Mouse (Mus musculus): ENCODE results near the gene Pde1b.

Pde1b gene

GRCm38 (mm10) chr15:103503660-103504059 is 826 bp downstream of the Pde1b start:
- no peak for DNase-seq (ENCODE audit: low read depth, low spot score)

- no peak for DNase-seq (ENCODE audit: low read depth, low spot score)
Observed at GRCm38 (mm10) chr15:103509317-103509716, 6.5 kb downstream of the Pde1b start.

GRCm38 (mm10) chr15:103511652-103512051 is 8.8 kb downstream of the Pde1b start:
- no peak for DNase-seq (ENCODE audit: low read depth, low spot score)

DNA sequence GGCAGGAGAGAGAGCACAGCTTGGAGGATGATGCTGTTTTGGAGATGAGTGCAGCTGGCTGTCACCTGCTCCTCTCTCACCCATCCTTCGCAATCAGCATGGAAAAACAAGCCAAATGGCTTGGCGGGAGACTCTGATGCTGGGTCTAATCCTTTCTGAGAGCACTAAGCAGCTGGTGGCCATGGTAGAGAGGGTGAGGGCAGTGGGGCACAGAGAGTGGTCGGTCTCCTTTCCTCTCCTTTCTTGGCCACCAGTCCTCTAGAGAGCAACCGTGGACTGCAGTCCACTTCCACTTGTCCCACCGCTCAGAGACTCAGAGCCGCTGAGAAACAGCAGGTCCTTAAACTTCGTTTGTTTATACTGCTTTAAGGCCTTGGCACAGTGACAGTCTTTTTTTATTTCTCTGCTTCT is 10.8 kb downstream of the Pde1b start:
- DNase-seq (ENCODE audit: low read depth, low spot score) = no peak

DNA sequence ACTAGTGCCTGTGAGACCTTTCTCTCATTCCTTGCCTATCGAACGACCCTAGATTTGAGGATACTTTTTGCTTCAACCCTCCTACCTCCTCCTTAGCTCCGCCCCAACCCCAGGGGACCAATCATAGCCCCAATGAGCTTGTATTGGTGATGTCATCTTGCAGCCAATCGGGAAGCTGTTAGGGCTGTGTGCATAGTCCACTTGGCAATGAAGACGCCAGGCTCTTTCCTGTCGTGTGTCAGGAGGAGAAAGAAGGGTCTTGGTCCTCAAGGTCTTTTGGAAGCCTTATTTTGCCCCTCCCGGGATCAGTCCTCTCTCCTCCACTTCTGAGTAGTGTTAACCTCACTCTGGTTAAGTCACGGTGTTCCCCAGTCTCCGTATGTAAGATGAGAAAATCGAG is 11.3 kb downstream of the Pde1b start:
- DNase-seq (ENCODE audit: low read depth, low spot score) = no peak

DNA sequence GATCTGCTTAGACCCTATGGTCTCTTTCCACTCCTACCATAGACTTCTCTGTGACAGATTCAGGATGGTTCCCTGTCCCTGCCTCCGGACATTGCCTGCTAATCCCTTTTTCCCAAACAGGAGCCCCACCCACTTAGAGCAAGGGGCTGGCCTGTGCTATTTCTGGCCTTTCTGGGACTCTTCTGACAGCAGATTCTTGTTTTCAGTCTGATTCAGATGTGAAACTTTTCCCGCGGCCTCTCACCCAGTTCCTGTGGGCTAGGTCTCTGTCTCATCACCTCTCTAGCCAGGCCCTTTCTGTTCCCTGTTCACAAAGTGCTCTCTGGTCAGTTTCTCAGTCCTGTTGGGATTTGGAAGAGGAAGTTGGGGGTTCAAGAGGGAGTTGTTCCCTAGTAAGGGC is 12.1 kb downstream of the Pde1b start:
- DNase-seq (ENCODE audit: low read depth, low spot score) = no peak

GRCm38 (mm10) chr15:103518600-103519385 is 16.0 kb downstream of the Pde1b start:
- no peak for DNase-seq (ENCODE audit: low read depth, low spot score)

DNA sequence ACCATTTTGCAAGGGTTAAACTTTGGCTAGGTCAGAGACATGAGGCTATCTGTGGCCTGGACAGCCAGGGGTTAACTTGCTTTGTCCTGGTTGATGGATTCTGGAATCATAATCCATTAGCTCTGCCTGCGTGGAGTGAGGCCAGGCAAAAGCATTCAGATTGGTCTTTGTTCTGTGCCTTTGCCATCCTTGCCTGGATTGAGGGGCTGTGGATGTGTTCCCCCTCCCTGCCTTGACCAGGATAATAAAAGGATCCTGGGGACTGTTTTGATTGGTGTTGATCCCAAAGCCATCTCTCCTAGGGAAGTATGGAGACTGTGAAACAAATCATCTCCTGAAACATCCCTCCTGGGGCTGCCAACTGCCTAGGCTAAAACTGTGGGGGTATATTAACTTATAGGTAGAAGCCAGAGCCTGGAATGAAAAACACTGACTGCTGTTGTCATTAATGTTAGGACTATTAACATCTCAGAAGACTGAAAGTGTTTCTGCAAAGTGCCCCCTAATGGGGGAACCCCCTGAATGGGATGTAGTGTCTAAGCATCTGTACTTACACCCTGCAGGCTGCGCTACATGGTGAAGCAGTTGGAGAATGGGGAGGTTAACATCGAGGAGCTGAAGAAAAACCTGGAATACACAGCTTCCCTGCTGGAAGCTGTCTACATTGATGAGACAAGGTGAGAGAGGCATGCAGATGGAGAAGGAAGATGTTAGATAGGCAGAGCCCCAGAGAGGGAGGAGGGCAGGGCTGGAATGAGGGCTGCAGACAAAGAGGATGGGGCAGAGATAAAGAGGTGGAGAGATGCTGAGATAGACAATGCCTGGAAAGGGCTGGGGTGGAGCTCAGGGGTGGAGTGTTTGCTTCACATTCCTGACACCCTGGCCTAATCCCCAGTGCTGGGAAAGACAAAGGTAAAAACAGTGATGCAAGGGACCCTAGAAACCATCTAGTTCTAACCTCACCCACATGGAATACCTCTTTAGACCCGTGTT is 16.8 kb downstream of the Pde1b start:
- no peak for DNase-seq (ENCODE audit: low read depth, low spot score)

- DNase-seq (ENCODE audit: low read depth, low spot score) = no peak
Observed at GRCm38 (mm10) chr15:103522458-103523099, 19.7 kb downstream of the Pde1b start.

DNA sequence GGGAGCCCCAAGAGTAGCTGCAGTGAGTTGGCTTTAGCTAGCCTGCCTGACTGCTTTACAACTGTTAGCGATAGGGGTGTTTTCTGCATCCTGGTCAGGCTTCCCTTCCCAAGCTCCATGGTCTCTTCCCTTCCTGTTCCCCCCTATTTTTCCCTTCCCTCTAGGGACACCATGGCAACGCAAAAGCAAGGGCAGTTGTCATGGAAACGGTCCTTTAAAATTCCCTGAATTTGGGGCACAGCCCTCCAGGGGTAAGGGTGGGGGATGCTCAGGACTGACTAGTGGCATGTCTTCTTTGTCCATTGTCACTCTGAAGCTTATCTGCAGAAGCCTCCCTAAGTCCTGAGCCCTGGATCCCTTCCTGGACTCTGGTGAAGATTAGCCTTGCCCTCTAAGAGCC is 20.3 kb downstream of the Pde1b start:
- DNase-seq (ENCODE audit: low read depth, low spot score) = no peak

GRCm38 (mm10) chr15:103530372-103530771 is 27.5 kb downstream of the Pde1b start:
- DNase-seq (ENCODE audit: low read depth, low spot score) = peak; percentile 27

DNA sequence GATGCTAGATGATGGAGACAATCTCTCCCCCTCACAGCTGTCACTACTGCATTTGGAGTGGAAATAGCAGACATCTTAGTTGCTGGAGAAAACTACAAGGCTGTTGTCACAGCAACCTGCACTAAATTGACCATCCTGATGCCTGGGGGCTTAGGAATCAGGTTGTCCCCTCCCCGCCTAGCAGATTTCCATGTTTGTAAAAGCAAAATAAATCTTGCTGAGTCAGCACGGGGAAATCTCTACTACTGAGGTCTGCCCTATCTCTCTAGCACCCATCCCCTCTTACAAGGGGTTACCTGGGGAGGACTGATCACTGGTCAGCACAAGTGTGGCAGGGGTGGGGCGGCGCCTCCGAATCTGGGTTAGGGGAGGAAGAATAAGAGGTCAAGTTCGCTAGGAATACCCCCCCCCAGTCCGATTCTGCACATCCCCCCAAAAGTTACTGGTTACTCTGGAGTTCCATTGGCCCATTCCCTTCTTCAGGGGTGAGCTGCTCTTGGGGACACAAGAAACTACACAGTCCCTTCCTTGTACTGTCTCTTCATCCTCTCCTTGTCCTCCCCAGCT is 31.3 kb downstream of the Pde1b start:
- DNase-seq (ENCODE audit: low read depth, low spot score) = no peak

DNA sequence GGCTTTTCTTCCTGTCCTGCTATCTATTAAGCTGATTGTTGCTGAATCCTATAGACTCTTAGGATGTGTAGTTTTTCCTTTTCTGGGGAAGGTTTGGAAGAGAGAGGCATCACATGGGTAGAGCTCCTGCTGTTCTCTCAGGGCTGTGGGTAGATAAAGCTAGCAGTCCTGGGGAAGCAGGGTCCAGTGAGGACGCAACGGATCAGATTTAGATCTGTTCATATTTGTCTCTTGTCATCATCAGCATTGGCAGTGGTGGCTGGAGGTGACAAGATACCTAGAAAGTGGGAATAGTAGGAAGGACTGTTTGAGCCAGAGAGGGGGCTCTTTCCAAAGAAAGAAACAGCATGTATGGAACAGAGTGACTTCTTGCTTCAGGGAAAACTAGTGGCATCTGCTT is 32.2 kb downstream of the Pde1b start:
- no peak for DNase-seq (ENCODE audit: low read depth, low spot score)

- no peak for DNase-seq (ENCODE audit: low read depth, low spot score)
Observed at GRCm38 (mm10) chr15:103535786-103536185, 33.0 kb downstream of the Pde1b start.

DNA sequence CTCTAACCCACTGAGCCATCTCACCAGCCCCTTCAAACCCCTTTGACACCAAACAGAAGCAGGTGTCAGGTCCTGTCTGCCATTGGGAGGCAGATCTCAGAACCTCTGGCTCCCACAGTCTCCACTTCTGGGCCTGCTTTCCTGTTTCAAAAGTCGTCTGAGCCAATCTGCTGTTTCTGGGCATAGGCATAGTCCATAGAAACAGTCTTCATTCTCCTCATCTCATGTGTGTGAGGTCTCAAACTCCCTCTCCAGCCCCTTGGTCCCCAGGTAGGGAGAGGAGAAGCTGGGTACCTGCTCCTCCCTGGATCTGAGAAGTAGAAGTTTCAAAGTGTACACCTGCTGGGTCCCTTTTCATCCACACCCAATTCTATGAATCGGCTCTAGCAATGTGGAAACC is 33.6 kb downstream of the Pde1b start:
- no peak for DNase-seq (ENCODE audit: low read depth, low spot score)

GRCm38 (mm10) chr15:103537011-103537821 is 34.4 kb downstream of the Pde1b start:
- DNase-seq (ENCODE audit: low read depth, low spot score) = no peak

- DNase-seq (ENCODE audit: low read depth, low spot score) = no peak
Observed at GRCm38 (mm10) chr15:103537822-103538213, 35.0 kb downstream of the Pde1b start, which contains the start of gene Ppp1r1a. TSS of gene Ppp1r1a (minus strand) at chr15:103538003.

DNA sequence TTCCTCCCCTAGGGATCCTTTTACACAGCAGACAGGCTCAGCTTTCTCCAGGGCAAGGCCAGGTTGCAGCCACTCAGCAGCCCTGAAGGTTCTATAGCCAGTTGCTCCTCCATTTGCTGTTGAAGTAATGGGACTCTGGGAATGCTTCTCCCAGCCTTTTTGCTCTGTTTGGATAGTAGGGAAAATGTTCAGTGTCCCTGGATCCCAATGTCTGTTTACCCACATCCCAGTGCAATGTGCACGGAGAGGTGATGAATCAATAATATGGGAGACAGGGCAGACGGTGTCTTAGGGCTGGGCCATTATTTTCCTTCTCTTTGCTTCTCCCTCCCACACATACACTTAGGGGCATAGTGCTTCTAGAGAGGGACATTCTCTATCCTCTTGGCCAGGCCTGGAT is 36.4 kb downstream of the Pde1b start:
- no peak for DNase-seq (ENCODE audit: low read depth, low spot score)

DNA sequence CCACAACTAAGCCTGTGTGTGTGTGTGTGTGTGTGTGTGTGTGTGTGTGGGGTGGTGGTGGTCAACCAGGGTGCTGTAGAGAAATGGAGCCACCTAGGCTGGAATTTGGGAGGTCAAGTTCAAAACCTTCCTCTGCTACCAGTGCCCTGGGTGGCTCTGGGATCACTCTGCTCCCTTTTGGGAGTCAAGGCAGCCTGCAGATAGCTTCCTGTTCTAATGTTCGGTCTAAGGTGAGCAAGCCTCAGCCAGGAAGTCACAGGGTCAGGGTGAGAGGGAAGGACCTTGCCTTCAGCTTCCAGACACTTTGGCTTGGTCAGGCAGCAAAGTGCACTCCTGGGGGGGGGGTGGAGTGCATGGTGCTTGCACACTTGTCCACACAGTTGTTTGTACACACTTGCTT is 37.8 kb downstream of the Pde1b start:
- no peak for DNase-seq (ENCODE audit: low read depth, low spot score)

GRCm38 (mm10) chr15:103542526-103542925 is 39.7 kb downstream of the Pde1b start:
- no peak for DNase-seq (ENCODE audit: low read depth, low spot score)

- DNase-seq (ENCODE audit: low read depth, low spot score) = no peak
Observed at GRCm38 (mm10) chr15:103547983-103548382, 45.1 kb downstream of the Pde1b start.

Data from c-Kit-negative CD71-positive TER-119-positive erythroid progenitor cells, embryonic 14.5 days (primary cell).